Mouse (Mus musculus) liver, adult 2 months (tissue): Measurements from ENCODE around the gene Zfp28. TPM values are rescaled to one million over a fixed set of nuclear protein-coding genes. Genes with fewer than 3 reads are reported as not detected.

Experiments
- DNase-seq: peaks from one replicate; pipeline ENCODE4 v3.0.0-alpha.2; 2011; ENCODE audit warnings: low read depth, low spot score; ENCODE audit errors: extremely low read depth
- H3K27ac ChIP-seq: fragments of 200-500 bp; replicated peaks from 2 replicates; pipeline ENCODE4 v1.5.1; 2012; ENCODE audit warnings: low read depth, mild to moderate bottlenecking, control low read depth, inconsistent platforms, low read length; ENCODE audit not compliant: insufficient read depth
- H3K27me3 ChIP-seq: fragments of 200-500 bp; 2 replicates; pipeline ENCODE4 v1.6.1; 2012; ENCODE audit warnings: mild to moderate bottlenecking, moderate library complexity, low read length, inconsistent platforms; ENCODE audit not compliant: control insufficient read depth, insufficient read depth
- H3K36me3 ChIP-seq: fragments of 200-500 bp; 2 replicates; pipeline ENCODE4 v1.6.1; 2012; ENCODE audit warnings: low read length, inconsistent platforms; ENCODE audit not compliant: control insufficient read depth, insufficient read depth
- H3K4me1 ChIP-seq: fragments of 200-500 bp; 2 replicates; pipeline ENCODE4 v1.6.1; 2011; ENCODE audit warnings: low read length; ENCODE audit not compliant: control insufficient read depth, insufficient read depth
- H3K4me3 ChIP-seq: fragments of 200-500 bp; 2 replicates; pipeline ENCODE4 v1.5.1; 2011; ENCODE audit warnings: low read depth, mild to moderate bottlenecking, control low read depth, low read length, moderate library complexity; ENCODE audit not compliant: insufficient read depth
- H3K79me2 ChIP-seq: fragments of 200-500 bp; 2 replicates; pipeline ENCODE4 v1.6.1; 2012; ENCODE audit warnings: inconsistent platforms, mild to moderate bottlenecking, low read length, moderate library complexity; ENCODE audit not compliant: control insufficient read depth, insufficient read depth
- H3K9ac ChIP-seq: fragments of 200-500 bp; 2 replicates; pipeline ENCODE4 v1.6.1; 2012; ENCODE audit warnings: low read depth, mild to moderate bottlenecking, control low read depth, inconsistent platforms, low read length
- CTCF ChIP-seq: fragments of 200-500 bp; IDR thresholded peaks from 2 replicates; pipeline ENCODE4 v1.5.1; 2011; ENCODE audit warnings: low read depth, low read length, control low read depth
- POLR2A ChIP-seq: fragments of 200-500 bp; IDR thresholded peaks from 2 replicates; pipeline ENCODE4 v1.6.1; 2011; ENCODE audit warnings: low read length, control low read depth; ENCODE audit not compliant: insufficient read depth; ENCODE audit errors: extremely low read depth
- WGBS: fragments of 180-500 bp; shearing (Covaris S2); methylation state at CpG from one replicate; pipeline ENCODE4 v1.1.7; 2018; 5-methylcytosine and 5-hydroxymethylcytosine counted together
- polyA plus RNA-seq: library from polyadenylated mRNA; depleted of rRNA; stranded (reverse); fragments of >200 nt; gene quantifications from 2 replicates; pipeline ENCODE4 v1.2.3, GENCODE M21; 2012
- total RNA-seq: library from RNA; depleted of rRNA; stranded (reverse); fragments of >200 nt; gene quantifications from 2 replicates; pipeline ENCODE4 v1.2.3, GENCODE M21; 2014

Zfp28 gene
- total and polyA plus RNA-seq, 2 experiments: 0.51 to 1.9 TPM

- H3K4me1 ChIP-seq: no peaks in the 10 kb centered on the region
- H3K36me3 ChIP-seq: peaks cover 19% of the 10 kb centered on the region
- WGBS: 84% methylated on average over 3 of the region's 3 CpGs
- no peak overlapping the region for H3K27ac ChIP-seq
- H3K27me3 ChIP-seq: no peaks in the 10 kb centered on the region
- H3K79me2 ChIP-seq: no peaks in the 10 kb centered on the region
- TF ChIP-seq POLR2A: no peak
- no peak for TF ChIP-seq CTCF
- H3K9ac ChIP-seq: no peak overlapping the region
- no peak overlapping the region for H3K4me3 ChIP-seq
- DNase-seq: no peak
Measured at GRCm38 (mm10) chr7:6369460-6369859, 13.6 kb upstream of the Zfp28 start.

- Histone ChIP-seq H3K27me3 (no peaks in the 10 kb centered on the region), H3K36me3 (peaks cover 22% of the 10 kb centered on the region), H3K4me3 (no peak overlapping the region), H3K79me2 (no peaks in the 10 kb centered on the region), H3K9ac (no peak overlapping the region), H3K4me1 (no peaks in the 10 kb centered on the region), H3K27ac (no peak overlapping the region)
- 81% methylated on average over 3 of the region's 3 CpGs for WGBS
- no peak for DNase-seq
- TF ChIP-seq POLR2A: no peak
- TF ChIP-seq CTCF: no peak
Measured at GRCm38 (mm10) chr7:6372993-6373392, 10.1 kb upstream of the Zfp28 start.

GRCm38 (mm10) chr7:6378441-6378840 is 4.7 kb upstream of the Zfp28 start:
- peaks cover 8% of the 10 kb centered on the region for H3K36me3 ChIP-seq
- H3K27ac ChIP-seq: no peak overlapping the region
- peaks cover under 1% of the 10 kb centered on the region; the same call in 1 of the 2 replicates for H3K4me1 ChIP-seq
- H3K9ac ChIP-seq: no peak overlapping the region
- no peaks in the 10 kb centered on the region for H3K27me3 ChIP-seq
- 85% methylated on average over 8 of the region's 8 CpGs for WGBS
- no peak for DNase-seq
- no peak for TF ChIP-seq POLR2A
- TF ChIP-seq CTCF: no peak
- no peaks in the 10 kb centered on the region for H3K79me2 ChIP-seq
- H3K4me3 ChIP-seq: no peak overlapping the region

GRCm38 (mm10) chr7:6381431-6381830 is 1.7 kb upstream of the Zfp28 start:
- Histone ChIP-seq H3K27me3 (no peaks in the 10 kb centered on the region), H3K27ac (no peak overlapping the region), H3K9ac (no peak overlapping the region), H3K4me1 (peaks cover 3% of the 10 kb centered on the region; the same call in 1 of the 2 replicates), H3K36me3 (peaks cover 5% of the 10 kb centered on the region; the same call in 1 of the 2 replicates), H3K79me2 (no peaks in the 10 kb centered on the region), H3K4me3 (no peak overlapping the region)
- no peak for TF ChIP-seq CTCF
- TF ChIP-seq POLR2A: no peak
- DNase-seq: no peak
- 82% methylated on average over 2 of the region's 2 CpGs for WGBS

GRCm38 (mm10) chr7:6384011-6384410 is 916 bp downstream of the Zfp28 start:
- H3K27me3 ChIP-seq: no peaks in the 10 kb centered on the region
- H3K27ac ChIP-seq: no peak overlapping the region
- H3K79me2 ChIP-seq: no peaks in the 10 kb centered on the region
- H3K9ac ChIP-seq: no peak overlapping the region
- 70% methylated on average over 8 of the region's 8 CpGs for WGBS
- no peak overlapping the region; the same call in 1 of the 2 replicates for H3K4me3 ChIP-seq
- H3K4me1 ChIP-seq: peaks cover 3% of the 10 kb centered on the region; the same call in 1 of the 2 replicates
- no peaks in the 10 kb centered on the region; the same call in 1 of the 2 replicates for H3K36me3 ChIP-seq
- DNase-seq: no peak
- TF ChIP-seq CTCF (no peak), POLR2A (no peak)

GRCm38 (mm10) chr7:6386995-6387394 is 3.9 kb downstream of the Zfp28 start:
- Histone ChIP-seq H3K36me3 (peaks cover 2% of the 10 kb centered on the region; the same call in 1 of the 2 replicates), H3K9ac (no peak overlapping the region), H3K27ac (no peak overlapping the region), H3K4me1 (peaks cover 3% of the 10 kb centered on the region; the same call in 1 of the 2 replicates), H3K4me3 (no peak overlapping the region), H3K27me3 (no peaks in the 10 kb centered on the region), H3K79me2 (no peaks in the 10 kb centered on the region)
- DNase-seq: no peak
- TF ChIP-seq CTCF (no peak), POLR2A (no peak)
- WGBS: 75% methylated on average over 8 of the region's 8 CpGs
